Mouse (Mus musculus): ENCODE data around the gene Nfu1.
A peak's percentile ranks its signal among the peaks of the same experiment; 100 is the strongest.
"Not testable (repeated sequence)": the region's sequence is repeated elsewhere in the genome, so short reads cannot be mapped to it uniquely, and the experiment has no call there.

Nfu1 gene

DNA sequence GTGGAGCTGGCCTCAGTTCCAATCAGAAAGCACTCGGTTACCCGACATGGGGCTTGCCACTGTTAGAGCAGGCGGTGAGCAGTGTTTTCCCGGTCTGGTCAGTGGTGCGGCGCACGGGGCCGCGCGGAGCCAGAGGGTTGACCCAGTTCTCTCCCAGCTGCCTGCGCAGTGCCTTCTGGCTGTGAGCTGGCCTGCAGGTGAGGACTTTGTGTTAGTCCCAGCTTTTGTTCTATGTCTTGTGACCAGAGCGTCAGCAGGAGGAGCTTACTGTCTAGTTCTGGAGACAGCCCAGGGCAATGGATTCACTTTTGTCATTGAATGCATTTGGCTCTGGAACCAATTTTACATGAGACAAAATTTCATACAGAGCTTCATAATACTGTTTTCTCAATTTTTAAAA lies 12.8 kb downstream of the Nfu1 start:
- DNase-seq (ENCODE audit: low read depth, low spot score): no peak

GRCm38 (mm10) chr6:87026980-87027379 lies 17.9 kb downstream of the Nfu1 start:
- no peak for DNase-seq (ENCODE audit: low read depth, low spot score)

DNA sequence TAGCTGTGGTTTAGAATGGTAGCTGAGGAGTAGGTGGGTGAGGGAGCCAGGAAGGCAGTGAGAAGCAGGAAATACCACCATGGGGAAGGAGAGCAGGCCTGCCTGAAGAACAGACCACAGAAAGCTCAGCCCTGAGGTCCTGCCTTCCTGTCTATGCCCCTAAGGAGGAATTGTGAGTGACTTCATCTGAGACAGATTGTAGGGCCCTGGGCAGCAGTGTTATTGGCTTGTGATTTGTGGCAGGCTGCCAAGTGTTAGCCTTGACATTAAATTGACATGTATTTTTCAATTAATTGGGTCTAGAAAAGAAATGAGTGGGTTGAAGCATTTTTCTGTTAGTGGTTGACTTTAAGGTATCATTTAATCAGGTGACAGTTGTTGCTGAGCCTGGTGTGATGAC lies 19.8 kb downstream of the Nfu1 start:
- no peak for DNase-seq (ENCODE audit: low read depth, low spot score)

GRCm38 (mm10) chr6:87031310-87031709 lies 22.3 kb downstream of the Nfu1 start:
- DNase-seq (ENCODE audit: low read depth, low spot score): not testable (repeated sequence)

- DNase-seq (ENCODE audit: low read depth, low spot score): no peak
These were observed 23.4 kb downstream of the Nfu1 start for GRCm38 (mm10) chr6:87032401-87032800.

- no peak for DNase-seq (ENCODE audit: low read depth, low spot score)
These were observed 25.4 kb downstream of the Nfu1 start for GRCm38 (mm10) chr6:87034395-87034794.

GRCm38 (mm10) chr6:87037826-87038620 lies 29.0 kb downstream of the Nfu1 start:
- DNase-seq (ENCODE audit: low read depth, low spot score): no peak

- no peak for DNase-seq (ENCODE audit: low read depth, low spot score)
These were observed 30.1 kb downstream of the Nfu1 start for GRCm38 (mm10) chr6:87039161-87039560.

DNA sequence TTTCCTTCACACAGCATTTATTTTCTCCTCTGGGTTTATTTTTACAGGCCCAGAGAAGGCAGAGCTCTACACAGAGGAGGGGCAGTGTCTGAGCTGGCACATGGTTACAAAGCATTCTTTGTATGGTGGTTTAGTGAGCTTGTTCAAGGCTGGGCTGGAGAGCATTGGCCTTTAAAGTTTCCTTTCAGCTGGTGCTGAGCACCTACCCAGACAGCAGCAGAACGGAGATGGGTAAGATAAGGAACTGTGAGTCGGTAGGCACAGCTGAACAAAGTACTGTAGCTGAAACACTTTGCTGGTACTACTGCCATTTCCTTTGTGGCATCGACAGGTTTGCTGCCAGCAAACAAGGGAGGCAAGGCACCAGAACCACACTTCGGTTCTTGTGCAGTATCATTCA lies 31.9 kb downstream of the Nfu1 start:
- DNase-seq (ENCODE audit: low read depth, low spot score): no peak

GRCm38 (mm10) chr6:87041431-87041830 lies 32.4 kb downstream of the Nfu1 start:
- DNase-seq (ENCODE audit: low read depth, low spot score): no peak

DNA sequence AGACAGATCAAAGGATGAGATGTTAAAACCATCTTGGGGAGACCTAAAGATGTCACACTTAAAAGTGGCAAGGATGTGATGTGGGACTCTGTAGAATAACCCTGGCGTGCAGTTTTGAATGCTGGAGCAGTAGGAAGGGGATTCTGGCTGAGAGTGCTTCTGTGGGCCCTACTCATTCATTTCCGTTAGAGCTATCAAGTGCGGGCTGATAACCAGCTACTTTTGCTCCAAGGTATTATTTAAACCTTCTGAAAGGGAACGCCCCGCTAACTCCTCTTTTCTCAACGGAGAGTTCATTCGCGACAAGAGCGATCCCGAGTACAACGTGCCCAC lies 32.9 kb downstream of the Nfu1 start:
- no peak for DNase-seq (ENCODE audit: low read depth, low spot score)

GRCm38 (mm10) chr6:87042337-87043130 lies 33.5 kb downstream of the Nfu1 start, which contains the start of gene Gfpt1:
Gfpt1 (plus strand) TSS chr6:87042846.
- DNase-seq (ENCODE audit: low read depth, low spot score): peak; percentile 94

GRCm38 (mm10) chr6:87043131-87043516 lies 34.1 kb downstream of the Nfu1 start:
- DNase-seq (ENCODE audit: low read depth, low spot score): no peak

DNA sequence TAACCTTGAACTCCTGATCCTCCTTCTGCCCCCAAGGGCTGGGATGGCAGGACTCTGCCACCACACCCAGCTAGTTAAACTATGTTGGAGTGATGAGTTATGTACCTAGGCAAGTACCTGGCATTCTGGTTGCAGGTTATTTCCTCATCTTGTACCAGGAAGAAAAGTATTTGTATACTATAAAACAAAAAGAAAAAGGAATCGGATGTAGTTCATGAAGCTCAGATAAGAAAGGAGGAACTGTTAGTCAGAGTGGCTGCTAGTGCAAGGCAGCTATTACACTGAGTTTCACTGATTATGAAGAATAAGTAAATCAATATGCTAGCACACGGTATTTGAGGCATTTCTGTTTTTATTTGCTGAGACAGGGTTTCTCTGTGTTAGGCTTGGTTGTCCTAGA lies 35.9 kb downstream of the Nfu1 start:
- no peak for DNase-seq (ENCODE audit: low read depth, low spot score)

DNA sequence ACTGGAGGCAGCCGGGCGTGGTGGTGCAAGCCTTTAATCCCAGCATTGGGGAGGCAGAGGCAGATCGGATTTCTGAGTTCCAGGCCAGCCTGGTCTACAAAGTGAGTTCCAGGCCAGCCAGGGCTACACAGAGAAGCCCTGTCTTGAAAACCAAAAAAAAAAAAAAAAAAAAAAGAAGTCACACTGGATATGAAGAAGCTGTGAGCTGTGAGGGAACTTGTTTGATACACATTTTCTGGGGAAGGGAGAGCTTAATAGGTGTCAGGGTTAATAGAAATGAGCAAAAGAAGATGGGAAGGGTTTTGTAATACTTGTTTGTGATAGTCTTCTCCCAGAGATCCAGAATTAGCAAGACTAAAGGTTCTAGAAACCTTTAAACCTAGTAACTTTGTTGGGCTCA lies 36.5 kb downstream of the Nfu1 start:
- no peak for DNase-seq (ENCODE audit: low read depth, low spot score)

DNA sequence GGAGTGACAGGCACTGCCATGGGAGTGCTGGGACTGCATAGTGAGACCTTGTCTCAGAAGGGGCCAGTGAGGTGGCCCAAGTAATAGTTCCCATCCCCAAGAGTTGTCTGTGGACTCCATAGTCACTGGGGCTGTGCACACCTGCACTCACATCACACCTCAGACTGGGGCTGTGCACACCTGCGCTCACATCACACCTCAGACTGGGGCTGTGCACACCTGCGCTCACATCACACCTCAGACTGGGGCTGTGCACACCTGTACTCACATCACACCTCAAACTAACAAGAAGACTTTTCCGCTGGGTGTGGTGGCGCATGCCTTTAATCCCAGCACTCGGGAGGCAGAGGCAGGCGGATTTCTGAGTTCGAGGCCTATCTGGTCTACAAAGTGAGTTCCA lies 39.7 kb downstream of the Nfu1 start:
- DNase-seq (ENCODE audit: low read depth, low spot score): not testable (repeated sequence)

DNA sequence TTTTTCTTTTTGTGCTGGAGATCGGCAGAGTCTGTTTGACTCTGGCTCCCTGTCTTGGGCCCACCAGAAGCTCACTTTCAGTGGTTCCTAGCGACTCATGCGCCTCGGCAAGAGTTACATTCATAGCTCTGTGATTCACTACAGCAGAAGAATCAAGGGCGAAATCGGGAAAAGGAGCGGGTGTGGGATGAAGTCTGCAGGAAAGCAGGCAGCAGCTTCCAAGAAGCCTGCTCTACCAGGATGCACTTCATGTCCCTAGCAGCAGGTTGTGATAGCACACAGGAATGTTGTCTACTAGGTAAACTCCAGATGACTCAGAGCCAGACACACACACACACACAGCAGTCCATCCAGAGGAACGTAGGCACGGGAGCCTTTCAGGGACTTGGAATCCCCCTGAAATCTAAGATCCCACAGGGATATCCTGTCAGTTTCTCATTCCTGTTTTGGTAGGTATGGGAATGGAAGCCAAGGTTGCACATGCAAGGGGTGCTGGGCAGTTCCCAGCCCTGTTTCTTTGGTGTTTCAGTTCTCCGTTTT lies 42.9 kb downstream of the Nfu1 start:
- DNase-seq (ENCODE audit: low read depth, low spot score): no peak

GRCm38 (mm10) chr6:87054193-87054592 lies 45.2 kb downstream of the Nfu1 start:
- no peak for DNase-seq (ENCODE audit: low read depth, low spot score)

DNA sequence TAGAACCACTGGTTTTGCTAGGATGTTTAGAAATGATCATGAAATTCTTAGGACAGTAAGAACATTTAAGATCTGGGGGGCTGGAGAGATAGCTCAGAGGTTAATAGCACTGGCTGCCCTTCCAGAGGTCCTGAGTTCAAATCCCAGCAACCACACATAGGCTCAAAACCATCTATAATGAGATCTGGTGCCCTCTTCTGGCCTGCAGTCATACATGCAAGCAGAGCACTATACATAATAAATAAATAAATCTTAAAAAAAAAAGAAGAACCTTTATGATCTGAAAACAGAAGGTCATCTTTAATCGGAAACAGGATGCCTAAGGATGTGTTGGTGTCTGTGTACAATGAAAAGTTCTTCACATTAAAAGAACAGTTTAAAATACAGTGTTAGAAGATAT lies 50.7 kb downstream of the Nfu1 start:
- DNase-seq (ENCODE audit: low read depth, low spot score): no peak

GRCm38 (mm10) chr6:87063586-87063985 lies 54.5 kb downstream of the Nfu1 start:
- no peak for DNase-seq (ENCODE audit: low read depth, low spot score)

DNA sequence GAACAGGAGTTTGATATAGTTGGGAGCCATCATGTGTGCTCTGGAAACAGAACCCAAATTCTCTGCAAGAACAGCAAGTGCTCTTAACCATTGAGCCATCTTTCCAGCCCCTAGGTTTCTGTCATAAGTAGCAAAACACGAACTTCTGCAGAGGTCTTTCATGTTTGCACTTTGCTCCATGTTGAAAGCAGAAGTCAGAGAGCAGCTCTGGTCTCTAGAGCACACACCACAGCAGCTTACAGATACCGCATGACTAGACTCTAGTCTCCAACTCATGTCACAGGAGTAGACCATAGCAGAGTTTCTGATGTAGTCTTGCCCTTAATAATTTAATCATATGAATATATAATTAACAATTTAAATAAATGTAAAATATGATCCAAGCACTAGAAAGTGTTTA lies 59.2 kb downstream of the Nfu1 start:
- DNase-seq (ENCODE audit: low read depth, low spot score): no peak

- no peak for DNase-seq (ENCODE audit: low read depth, low spot score)
These were observed 60.3 kb downstream of the Nfu1 start for GRCm38 (mm10) chr6:87069195-87069900.
